Mouse (Mus musculus) kidney, postnatal 0 days (tissue): ENCODE results near the gene Nfat5. TPM values are rescaled to one million over a fixed set of nuclear protein-coding genes. Genes with fewer than 3 reads are reported as not detected.
A peak's percentile ranks its signal among the peaks of the same experiment; 100 is the strongest.

Source experiments
- ATAC-seq: fragments of 200-750 bp; cut with Nextera tagmentation; replicated peaks from 2 replicates; pipeline ENCODE4 v1.8.0; 2017; ENCODE audit warnings: low read depth, moderate number of reproducible peaks, moderate TSS enrichment, moderate library complexity; ENCODE audit not compliant: low FRiP score
- DNase-seq: peaks from one replicate; pipeline ENCODE4 v3.0.0-alpha.2; 2016; ENCODE audit warnings: low spot score
- H3K27ac ChIP-seq: fragments of 300-500 bp; sonication (generic); 2 replicates; pipeline ENCODE4 v1.5.1; 2014; ENCODE audit warnings: mild to moderate bottlenecking
- H3K27me3 ChIP-seq: fragments of 300-500 bp; sonication (generic); 2 replicates; pipeline ENCODE4 v1.6.1; 2014; ENCODE audit warnings: low read length, mixed read lengths; ENCODE audit not compliant: insufficient read depth
- H3K36me3 ChIP-seq: fragments of 300-500 bp; sonication (generic); 2 replicates; pipeline ENCODE4 v1.6.1; 2014; ENCODE audit warnings: low read length, mixed read lengths; ENCODE audit not compliant: insufficient read depth
- H3K4me1 ChIP-seq: fragments of 300-500 bp; sonication (generic); replicated peaks from 2 replicates; pipeline ENCODE4 v1.6.1; 2014; ENCODE audit warnings: antibody characterized with exemption, low read length, mixed read lengths; ENCODE audit not compliant: insufficient read depth
- H3K4me2 ChIP-seq: fragments of 300-500 bp; sonication (generic); 2 replicates; pipeline ENCODE4 v1.6.1; 2014; ENCODE audit warnings: mild to moderate bottlenecking, low read length, moderate library complexity, mixed read lengths
- H3K4me3 ChIP-seq: fragments of 300-500 bp; sonication (generic); replicated peaks from 2 replicates; pipeline ENCODE4 v1.5.1; 2014; ENCODE audit warnings: low read depth, low read length
- H3K9ac ChIP-seq: fragments of 300-500 bp; sonication (generic); 2 replicates; pipeline ENCODE4 v1.6.1; 2014; ENCODE audit warnings: low read depth, low read length
- H3K9me3 ChIP-seq: fragments of 300-500 bp; sonication (generic); replicated peaks from 2 replicates; pipeline ENCODE4 v1.6.1; 2016; ENCODE audit warnings: low read length, inconsistent platforms, mixed read lengths
- CTCF ChIP-seq: IDR thresholded peaks from 2 replicates; pipeline ENCODE4 v1.5.1; 2016; ENCODE audit warnings: antibody characterized with exemption, low read depth, mild to moderate bottlenecking, moderate library complexity
- WGBS: fragments of 180-500 bp; shearing (Covaris S2); extraction: QIAGEN DNeasy Blood & Tissue Kit; methylation state at CpG from one replicate; pipeline ENCODE4 v1.1.7; 2014; 5-methylcytosine and 5-hydroxymethylcytosine counted together
- polyA plus RNA-seq: library from polyadenylated mRNA; unstranded; fragments of >200 nt; fragmentation: Nextera tagmentation; extraction: Ambion mirVana; gene quantifications from 2 replicates; pipeline ENCODE4 v1.2.1, GENCODE M21; 2015

Nfat5 gene
- polyA plus RNA-seq, 1 experiment from 2014 or later = 16.8 TPM

DNA sequence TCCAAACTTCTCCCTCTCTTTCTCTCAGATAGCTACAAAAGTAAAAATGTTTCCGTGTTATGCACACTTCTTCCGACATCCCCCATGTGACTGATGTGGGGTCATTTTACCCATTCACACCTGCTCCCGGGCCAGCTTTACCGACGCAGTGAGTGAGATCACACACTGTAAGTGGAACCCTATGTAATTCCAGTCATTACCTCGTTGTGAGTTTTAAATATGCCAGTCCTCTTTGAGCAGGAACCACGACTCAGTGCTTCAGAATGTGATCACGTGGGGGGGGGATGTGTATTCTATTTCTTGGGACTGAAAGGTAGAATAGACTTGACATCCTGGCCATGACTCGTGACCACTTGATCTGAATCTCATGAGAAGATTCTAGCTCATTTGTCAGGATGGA is 24.8 kb upstream of the Nfat5 start:
- no peak overlapping the region for H3K9ac ChIP-seq
- TF ChIP-seq CTCF = no peak
- no peaks in the 10 kb centered on the region for H3K36me3 ChIP-seq
- WGBS = 25% methylated on average over 9 of the region's 9 CpGs
- H3K27me3 ChIP-seq = no peaks in the 10 kb centered on the region
- H3K9me3 ChIP-seq = no peaks in the 10 kb centered on the region
- H3K4me2 ChIP-seq = no peak overlapping the region
- H3K4me1 ChIP-seq = no peaks in the 10 kb centered on the region; the same call in 1 of the 2 replicates
- DNase-seq (no peak), ATAC-seq (no peak)
- no peak overlapping the region for H3K27ac ChIP-seq
- H3K4me3 ChIP-seq = no peak overlapping the region

DNA sequence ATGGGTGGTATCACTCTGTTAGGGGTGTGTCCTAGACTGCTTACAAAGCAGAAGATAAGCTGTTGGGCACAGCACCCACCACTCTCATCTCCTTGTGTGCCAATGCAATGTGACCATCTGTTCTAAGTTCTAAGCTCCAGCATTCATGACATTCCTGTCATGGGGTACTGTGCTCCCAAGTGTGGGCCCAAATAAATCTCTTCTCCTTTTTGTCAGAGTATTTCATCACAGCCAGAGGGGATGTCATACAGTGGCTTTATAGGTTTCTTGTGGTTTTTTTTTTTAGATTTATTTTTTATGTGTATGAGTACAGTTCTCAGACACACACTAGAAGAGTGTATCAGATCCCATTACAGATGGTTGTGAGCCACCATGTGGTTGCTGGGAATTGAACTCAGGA is 24.1 kb upstream of the Nfat5 start:
- H3K27ac ChIP-seq = no peak overlapping the region
- H3K4me2 ChIP-seq = no peak overlapping the region
- ATAC-seq (no peak), DNase-seq (no peak)
- no peaks in the 10 kb centered on the region for H3K9me3 ChIP-seq
- TF ChIP-seq CTCF = no peak
- no peaks in the 10 kb centered on the region for H3K36me3 ChIP-seq
- H3K4me3 ChIP-seq = no peak overlapping the region
- no peak overlapping the region for H3K9ac ChIP-seq
- H3K4me1 ChIP-seq = no peaks in the 10 kb centered on the region; the same call in 1 of the 2 replicates
- no peaks in the 10 kb centered on the region for H3K27me3 ChIP-seq

- H3K4me3 ChIP-seq = no peak overlapping the region
- DNase-seq (no peak), ATAC-seq (no peak)
- H3K36me3 ChIP-seq = no peaks in the 10 kb centered on the region
- H3K9ac ChIP-seq = no peak overlapping the region
- no peaks in the 10 kb centered on the region for H3K27me3 ChIP-seq
- H3K9me3 ChIP-seq = no peaks in the 10 kb centered on the region
- no peaks in the 10 kb centered on the region; the same call in 1 of the 2 replicates for H3K4me1 ChIP-seq
- H3K27ac ChIP-seq = no peak overlapping the region
- WGBS = 70% methylated on average over 3 of the region's 3 CpGs
- H3K4me2 ChIP-seq = no peak overlapping the region
- no peak for TF ChIP-seq CTCF
Observed at GRCm38 (mm10) chr8:107269617-107270139, 23.6 kb upstream of the Nfat5 start.

DNA sequence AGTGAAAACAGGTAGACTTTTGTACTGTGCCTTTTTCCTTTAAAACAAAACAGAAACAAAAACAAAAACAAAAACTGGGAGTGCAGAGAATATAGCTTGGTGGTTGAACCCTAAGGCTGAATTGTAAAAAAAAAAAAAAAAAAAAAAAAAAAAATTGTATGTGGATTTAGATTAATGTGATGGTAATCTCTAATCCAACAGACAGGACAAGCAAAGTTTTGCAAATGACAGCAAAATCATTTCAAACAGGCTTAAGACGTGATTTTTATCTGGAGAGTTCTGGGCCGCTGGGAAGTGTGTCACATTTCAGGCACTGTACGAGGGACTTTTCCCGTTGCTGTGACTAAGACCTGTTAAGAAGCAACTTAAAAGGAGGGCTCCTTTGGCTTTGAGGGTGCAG is 23.0 kb upstream of the Nfat5 start:
- H3K27ac ChIP-seq = no peak overlapping the region
- ATAC-seq (no peak), DNase-seq (no peak)
- H3K27me3 ChIP-seq = no peaks in the 10 kb centered on the region
- TF ChIP-seq CTCF = no peak
- no peak overlapping the region for H3K9ac ChIP-seq
- H3K4me3 ChIP-seq = no peak overlapping the region
- WGBS = 76% methylated on average over 4 of the region's 4 CpGs
- no peaks in the 10 kb centered on the region for H3K9me3 ChIP-seq
- H3K36me3 ChIP-seq = no peaks in the 10 kb centered on the region
- H3K4me1 ChIP-seq = no peaks in the 10 kb centered on the region; the same call in 1 of the 2 replicates
- no peak overlapping the region for H3K4me2 ChIP-seq

DNA sequence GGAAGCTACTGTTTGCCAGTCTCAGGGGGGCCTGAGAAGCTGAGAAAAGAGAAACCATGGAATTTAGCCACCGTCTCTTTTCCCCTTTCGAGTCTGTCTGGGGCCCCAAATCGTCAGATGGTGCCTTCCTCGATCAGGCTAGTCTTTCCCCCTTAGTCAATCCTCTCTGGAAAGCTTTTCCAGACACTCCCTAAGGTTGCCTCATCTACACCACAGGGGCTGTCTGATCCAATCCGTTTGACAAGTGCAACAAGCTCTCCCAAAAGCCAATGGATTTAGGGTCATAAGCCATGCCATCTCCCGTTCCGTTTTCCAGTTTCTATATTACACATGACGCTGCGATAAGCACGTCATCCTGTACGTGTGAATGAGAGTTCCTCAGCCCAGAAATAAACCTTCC is 22.5 kb upstream of the Nfat5 start:
- 80% methylated on average over 11 of the region's 11 CpGs for WGBS
- Histone ChIP-seq H3K4me3 (no peak overlapping the region), H3K27me3 (no peaks in the 10 kb centered on the region), H3K9ac (no peak overlapping the region), H3K4me1 (no peaks in the 10 kb centered on the region; the same call in 1 of the 2 replicates), H3K36me3 (no peaks in the 10 kb centered on the region), H3K27ac (no peak overlapping the region), H3K4me2 (no peak overlapping the region), H3K9me3 (no peaks in the 10 kb centered on the region)
- no peak for TF ChIP-seq CTCF
- no peak for DNase-seq
- ATAC-seq = no peak

DNA sequence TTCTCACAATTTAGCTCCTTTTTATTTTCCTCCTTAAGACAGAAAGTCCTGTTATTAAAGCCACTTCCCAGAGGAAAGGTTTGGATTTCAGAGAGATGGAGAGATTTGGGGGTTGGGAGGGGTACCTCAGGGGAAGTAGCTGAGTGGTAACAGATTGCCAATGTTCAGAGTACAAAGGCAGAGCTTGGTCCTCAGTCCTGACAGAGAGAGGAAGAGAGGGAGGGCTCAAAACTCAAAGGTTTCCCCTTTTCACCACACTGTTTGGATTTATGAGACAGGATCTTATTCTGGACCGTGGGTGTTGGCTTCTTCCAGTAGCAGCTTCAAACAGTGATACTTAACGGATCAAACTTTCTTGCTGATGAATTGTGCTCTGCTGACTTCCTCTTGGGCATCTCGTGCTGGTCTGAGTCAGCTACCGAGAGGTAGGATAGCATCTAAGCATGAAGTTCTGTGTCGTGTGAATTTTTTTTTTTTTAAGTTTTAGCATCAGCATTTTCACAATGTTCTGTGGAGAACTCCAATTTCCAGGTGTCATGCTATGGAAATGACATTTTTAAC is 15.9 kb upstream of the Nfat5 start:
- ATAC-seq (no peak), DNase-seq (peak; percentile 57)
- Histone ChIP-seq H3K27ac (no peak overlapping the region), H3K4me1 (peaks cover 7% of the 10 kb centered on the region; the same call in 1 of the 2 replicates), H3K4me3 (no peak overlapping the region), H3K27me3 (no peaks in the 10 kb centered on the region), H3K9ac (no peak overlapping the region), H3K36me3 (no peaks in the 10 kb centered on the region), H3K4me2 (no peak overlapping the region), H3K9me3 (no peaks in the 10 kb centered on the region)
- TF ChIP-seq CTCF = no peak
- 13% methylated on average over 5 of the region's 5 CpGs for WGBS

- Histone ChIP-seq H3K4me1 (peaks cover 7% of the 10 kb centered on the region; the same call in 1 of the 2 replicates), H3K4me3 (no peak overlapping the region), H3K4me2 (no peak overlapping the region), H3K36me3 (no peaks in the 10 kb centered on the region), H3K9me3 (no peaks in the 10 kb centered on the region), H3K27ac (no peak overlapping the region), H3K27me3 (no peaks in the 10 kb centered on the region), H3K9ac (no peak overlapping the region)
- no peak for TF ChIP-seq CTCF
- DNase-seq (no peak), ATAC-seq (no peak)
- 82% methylated on average over 1 of the region's 1 CpGs for WGBS
Observed at GRCm38 (mm10) chr8:107278571-107278970, 14.7 kb upstream of the Nfat5 start.
